Comparison of ENCODE assay signal across 8 mouse cellular contexts in genomic region chr7:97737256-97737637, GRCm38 (mm10). TPM values are rescaled to one million over a fixed set of nuclear protein-coding genes. Genes with fewer than 3 reads are reported as not detected.
DNase-seq lines count a peak whose midpoint lies in the region; ATAC-seq and TF ChIP-seq lines count a peak whose summit lies in the region.

No protein-coding gene starts in this region.

- no peak overlapping the region for H3K27ac ChIP-seq in heart, embryonic 12.5 days (ENCODE audit: poor library complexity, severe bottlenecking)
- H3K27ac ChIP-seq in hindbrain, embryonic 12.5 days: no peak overlapping the region
- H3K27ac ChIP-seq in midbrain, embryonic 10.5 days (replicated peaks): peak overlapping the region; percentile 83

- H3K27me3 ChIP-seq in heart, embryonic 12.5 days (replicated peaks): 0 out of 2 replicates have a peak, but pooled peaks cover 3% of the 10 kb centered on the region
- H3K27me3 ChIP-seq in Patski: no peaks in the 10 kb centered on the region
- H3K27me3 ChIP-seq in hindbrain, embryonic 12.5 days: no peaks in the 10 kb centered on the region
- H3K27me3 ChIP-seq in midbrain, embryonic 10.5 days (ENCODE audit: low read depth, poor library complexity, severe bottlenecking): peaks cover 22% of the 10 kb centered on the region

- ATAC-seq in heart, embryonic 12.5 days (ENCODE audit: insufficient number of reproducible peaks, low FRiP score): 0 out of 2 replicates have a peak, but pooled peaks have one; percentile 0
- peak; percentile 14 for ATAC-seq in Patski
- ATAC-seq in hindbrain, embryonic 12.5 days (ENCODE audit: low FRiP score): no peak

- peak overlapping the region; percentile 63 for H3K4me3 ChIP-seq in heart, embryonic 12.5 days
- peak overlapping the region; percentile 56 for H3K4me3 ChIP-seq in hindbrain, embryonic 12.5 days
- H3K4me3 ChIP-seq in midbrain, embryonic 10.5 days: peak overlapping the region; percentile 73

- no peaks in the 10 kb centered on the region for H3K36me3 ChIP-seq in heart, embryonic 12.5 days
- H3K36me3 ChIP-seq in hindbrain, embryonic 12.5 days: no peaks in the 10 kb centered on the region
- no peaks in the 10 kb centered on the region for H3K36me3 ChIP-seq in midbrain, embryonic 10.5 days

- peaks cover 12% of the 10 kb centered on the region for H3K4me1 ChIP-seq in heart, embryonic 12.5 days (replicated peaks)
- H3K4me1 ChIP-seq in hindbrain, embryonic 12.5 days: peaks cover 15% of the 10 kb centered on the region
- H3K4me1 ChIP-seq in midbrain, embryonic 10.5 days: peaks cover 63% of the 10 kb centered on the region

- in situ Hi-C loops in Patski (cut with MboI; ENCODE audit: low pct_unique_long_range_greater_than_20kb): no loop called here

- H3K4me2 ChIP-seq in heart, embryonic 12.5 days: peak overlapping the region; percentile 94
- peak overlapping the region; percentile 94 for H3K4me2 ChIP-seq in hindbrain, embryonic 12.5 days (replicated peaks)

- CTCF ChIA-PET in Patski (lab: Charles Lee): no interaction called here

- intact Hi-C loops in left cerebral cortex, postnatal 36 days (cut with DNase I): no loop called here

- peak overlapping the region; percentile 66 for H3K9ac ChIP-seq in heart, embryonic 12.5 days
- H3K9ac ChIP-seq in hindbrain, embryonic 12.5 days: peak overlapping the region; percentile 63

- POLR2A ChIA-PET in Patski (lab: Charles Lee): interaction anchor here (0.6 kb wide), 1 partner anchor 397 kb away, joined by 4 read pairs; no protein-coding TSS in a partner anchor

- no peak for DNase-seq in heart, adult 9 months (ENCODE audit: low spot score in 2 of 2)
- no peak for DNase-seq in Patski (ENCODE audit: low read depth, low spot score)
- DNase-seq in midbrain, embryonic 10.5 days (ENCODE audit: low spot score): no peak
- DNase-seq in layer of hippocampus, postnatal 25 days (ENCODE audit: extremely low spot score in 1 of 2, low spot score in 1 of 2): no peak
- DNase-seq in spleen, adult 12 weeks (ENCODE audit: low spot score): no peak
- DNase-seq in left cerebral cortex, postnatal 36 days (ENCODE audit: low spot score in 2 of 2): no peak

- no peaks in the 10 kb centered on the region for H3K9me3 ChIP-seq in heart, embryonic 12.5 days (replicated peaks)
- no peaks in the 10 kb centered on the region for H3K9me3 ChIP-seq in hindbrain, embryonic 12.5 days (replicated peaks)
- no peaks in the 10 kb centered on the region for H3K9me3 ChIP-seq in midbrain, embryonic 10.5 days (replicated peaks)

- WGBS in heart, embryonic 12.5 days: 10% methylated on average over 12 of the region's 12 CpGs
- WGBS in hindbrain, embryonic 12.5 days: 5% methylated on average over 12 of the region's 12 CpGs
- WGBS in midbrain, embryonic 10.5 days: 6% methylated on average over 12 of the region's 12 CpGs

- TF ChIP-seq CTCF in Patski (IDR thresholded peaks at IDR 0.05): no peak

RNA-seq across cellular contexts. Expression of gene Aqp11, which starts 0.8 kb away (rescaled TPM):
- 2.5 TPM in 2 replicates for polyA plus RNA-seq in heart, embryonic 12.5 days (2016; fragmentation: Nextera tagmentation; extraction: Ambion mirVana)
- polyA plus RNA-seq in Patski (2021): 0.35 TPM
- polyA plus RNA-seq in hindbrain, embryonic 12.5 days (2016; fragmentation: Nextera tagmentation; extraction: Ambion mirVana): 6.2 TPM in 2 replicates
- 5.3 and 5.7 TPM in 2 replicates for polyA plus RNA-seq in midbrain, embryonic 10.5 days (2016; fragmentation: Nextera tagmentation; extraction: Ambion mirVana)
- 10 to 100 TPM; 39.7 to 43.8 TPM for total RNA-seq in layer of hippocampus, postnatal 25 days (2021)
- total RNA-seq in left cerebral cortex, postnatal 36 days (2021): 10 to 100 TPM; 22.1 to 23.3 TPM

RNA-seq across cellular contexts. Expression of gene Clns1a, which starts 40.8 kb away (rescaled TPM):
- 103 and 106 TPM in 2 replicates for polyA plus RNA-seq in heart, embryonic 12.5 days (2016; fragmentation: Nextera tagmentation; extraction: Ambion mirVana)
- 82.0 TPM for polyA plus RNA-seq in Patski (2021)
- 197 TPM in 2 replicates for polyA plus RNA-seq in hindbrain, embryonic 12.5 days (2016; fragmentation: Nextera tagmentation; extraction: Ambion mirVana)
- polyA plus RNA-seq in midbrain, embryonic 10.5 days (2016; fragmentation: Nextera tagmentation; extraction: Ambion mirVana): 262 and 299 TPM in 2 replicates
- total RNA-seq in layer of hippocampus, postnatal 25 days (2021): 10 to 100 TPM; 80.3 to 91.2 TPM
- total RNA-seq in left cerebral cortex, postnatal 36 days (2021): 10 to 100 TPM; 78.8 to 84.4 TPM

RNA-seq across cellular contexts. Expression of gene Pak1, which starts 51.1 kb away (rescaled TPM):
- 5.7 TPM in 2 replicates for polyA plus RNA-seq in heart, embryonic 12.5 days (2016; fragmentation: Nextera tagmentation; extraction: Ambion mirVana)
- polyA plus RNA-seq in Patski (2021): 14.1 TPM
- polyA plus RNA-seq in hindbrain, embryonic 12.5 days (2016; fragmentation: Nextera tagmentation; extraction: Ambion mirVana): 110 and 111 TPM in 2 replicates
- 70.4 and 90.6 TPM in 2 replicates for polyA plus RNA-seq in midbrain, embryonic 10.5 days (2016; fragmentation: Nextera tagmentation; extraction: Ambion mirVana)
- total RNA-seq in layer of hippocampus, postnatal 25 days (2021): 100 to 1,000 TPM; 213 to 237 TPM
- total RNA-seq in left cerebral cortex, postnatal 36 days (2021): 100 to 1,000 TPM; 384 to 468 TPM
